Mouse (Mus musculus): ENCODE measurements around the gene Rbm4. TPM values are rescaled to one million over a fixed set of nuclear protein-coding genes. Genes with fewer than 3 reads are reported as not detected.

Gene Rbm4
- total and polyA plus RNA-seq, 3 experiments, result 47.3 to 73.2 (median 68.3) TPM

DNA sequence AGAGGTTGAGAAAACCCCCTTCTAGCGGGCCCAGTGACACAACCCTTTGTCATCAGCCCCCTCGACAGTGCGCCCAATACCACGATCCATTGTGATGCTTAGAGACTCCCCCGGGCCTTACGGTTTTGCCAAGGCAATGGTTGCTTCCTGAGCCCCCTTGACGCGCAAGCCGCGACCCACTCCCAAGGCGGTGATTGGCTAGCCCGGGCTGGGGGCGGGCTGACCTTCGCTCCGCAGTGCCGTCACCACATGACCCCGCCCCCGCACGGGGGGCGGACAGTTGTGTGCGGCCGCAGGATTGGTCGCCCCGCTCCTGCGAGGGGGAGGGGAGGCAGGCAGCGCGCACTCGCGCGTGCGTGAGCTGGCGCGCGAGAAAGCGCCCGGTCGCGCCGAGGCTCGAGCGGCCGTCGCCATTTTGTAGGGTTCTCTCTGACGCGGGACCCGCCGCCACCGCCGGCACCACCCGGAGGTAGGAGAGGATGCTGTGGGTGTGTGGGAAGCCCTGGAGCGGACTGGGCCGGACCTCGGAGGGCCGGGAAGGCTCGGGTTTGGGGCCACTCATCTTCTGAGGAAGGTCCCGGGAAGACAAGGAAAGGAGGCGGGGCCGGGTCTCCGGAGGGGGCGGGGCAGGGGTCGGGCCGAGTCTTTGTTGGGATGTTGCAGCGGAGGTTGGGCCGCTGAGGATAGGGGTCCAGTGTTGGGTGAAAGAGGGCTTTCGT is 37.3 kb downstream of the Rbm4 start, which contains the start of gene Rbm4b (continued):
- TF ChIP-seq ZMIZ1 (IDR thresholded peaks at IDR 0.05; ENCODE audit: low read depth, low read length), result peak; percentile 79
- no peak for TF ChIP-seq UBTF (IDR thresholded peaks at IDR 0.05; ENCODE audit: low read depth, low read length)
- TF ChIP-seq MAX (IDR thresholded peaks at IDR 0.05; ENCODE audit: low read length), result peak; percentile 58; the same call in 1 of the 2 replicates
- peak; percentile 68; the same call in 1 of the 2 replicates for TF ChIP-seq ELF1 (IDR thresholded peaks at IDR 0.05; ENCODE audit: low read depth, low read length)
- TF ChIP-seq E2F4 (IDR thresholded peaks at IDR 0.05; ENCODE audit: insufficient replicate concordance, low read depth, low read length), result no peak
- TF ChIP-seq SIN3A (IDR thresholded peaks at IDR 0.05; ENCODE audit: low read length), result peak; percentile 80
- TF ChIP-seq CHD1 (IDR thresholded peaks at IDR 0.05; ENCODE audit: low read depth, low read length), result 0 out of 2 replicates have a peak, but pooled peaks have one; percentile 2
- TF ChIP-seq POLR2AphosphoS2 (IDR thresholded peaks at IDR 0.05; ENCODE audit: low read depth, low read length), result peak; percentile 92
- no peak for TF ChIP-seq MAFK (IDR thresholded peaks at IDR 0.05; ENCODE audit: insufficient replicate concordance, low read length)
- TF ChIP-seq HCFC1 (IDR thresholded peaks at IDR 0.05; ENCODE audit: low read depth, low read length), result peak; percentile 73
- TF ChIP-seq JUN (IDR thresholded peaks at IDR 0.05; ENCODE audit: insufficient read depth, low read depth, low read length), result no peak
- no peak for TF ChIP-seq PAX5 (IDR thresholded peaks at IDR 0.05; ENCODE audit: low read length)

DNA sequence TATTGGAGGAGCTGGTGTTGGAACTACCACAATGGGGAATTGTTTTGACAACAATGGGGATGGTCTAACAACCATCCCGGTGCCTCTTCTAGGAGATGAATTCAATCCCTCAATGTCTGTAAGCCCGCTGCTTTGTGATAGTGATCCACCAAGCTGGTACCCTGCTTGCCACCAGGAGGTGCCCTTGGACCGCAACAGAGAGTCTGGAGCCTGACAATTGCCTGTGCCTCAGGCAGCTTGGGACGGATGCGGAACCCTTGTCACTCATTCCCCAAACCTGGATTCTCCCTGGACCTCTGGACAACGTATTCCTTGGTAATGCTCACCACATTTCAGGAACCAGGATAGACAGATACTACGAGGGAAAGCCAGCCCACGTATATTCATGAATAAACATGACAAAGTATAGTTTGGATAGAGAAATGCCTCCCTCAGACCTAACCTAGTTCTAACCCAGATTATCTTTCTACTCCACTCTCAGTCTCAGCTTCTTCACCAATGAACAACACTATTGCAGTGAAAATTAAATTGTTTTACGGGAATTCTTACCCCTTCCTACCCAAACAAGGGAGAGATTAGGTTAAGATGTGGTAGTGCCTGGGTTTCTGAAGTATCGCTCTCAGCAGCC is 38.0 kb downstream of the Rbm4 start:
- Histone ChIP-seq H3K9ac (ENCODE audit: insufficient read depth, low read depth) (peak overlapping the region; percentile 54; the same call in 1 of the 2 replicates), H3K36me3 (replicated peaks in 1 of 2; ENCODE audit: control insufficient read depth in 1 of 2, insufficient read depth in 1 of 2, low read length in 1 of 2) (peaks cover under 1 to 20% of the 10 kb centered on the region in 2 experiments), H3K27ac (ENCODE audit: insufficient read depth, low read depth) (peak overlapping the region; percentile 68), H3K79me2 (replicated peaks; ENCODE audit: control insufficient read depth, extremely low read depth, insufficient read depth, poor library complexity, severe bottlenecking) (peaks cover 12% of the 10 kb centered on the region; the same call in 1 of the 2 replicates), H3K4me1 (ENCODE audit: control insufficient read depth in 1 of 2, insufficient read depth in 2 of 2) (peaks cover 0 to 28% of the 10 kb centered on the region in 2 experiments; a peak in 2 of 4 replicates), H3K9me3 (replicated peaks; ENCODE audit: low read length) (no peaks in the 10 kb centered on the region), H3K4me3 (replicated peaks in 1 of 3; ENCODE audit: low read depth in 2 of 3, low read length in 2 of 3, poor library complexity in 1 of 3) (peak overlapping the region; percentile 66 to 71 (median 69)), H3K27me3 (replicated peaks) (no peaks in the 10 kb centered on the region), H3K4me2 (ENCODE audit: insufficient read depth, low read depth, poor library complexity, severe bottlenecking) (peak overlapping the region; percentile 63; the same call in 1 of the 2 replicates)
- dilution Hi-C loops (cut with MboI; ENCODE audit: extremely low pct_ligation_motif_present, extremely low pct_unique_long_range_greater_than_20kb, low sequenced_read_pairs), result no loop called here
- in situ Hi-C loops (cut with MboI; ENCODE audit: low pct_ligation_motif_present, low pct_unique_long_range_greater_than_20kb, low sequenced_read_pairs), result loop anchor here (5.0 kb wide), 1 partner anchor 87 kb away; no protein-coding TSS in a partner anchor
- no peak for TF ChIP-seq POLR2A (IDR thresholded peaks at IDR 0.05; ENCODE audit: low read depth, low read length)
- TF ChIP-seq MXI1 (IDR thresholded peaks at IDR 0.05; ENCODE audit: low read depth, low read length), result no peak
- no peak for TF ChIP-seq HCFC1 (IDR thresholded peaks at IDR 0.05; ENCODE audit: low read depth, low read length)
- no peak for TF ChIP-seq TBP (conservative IDR thresholded peaks at IDR 0.05; ENCODE audit: low read depth, low read length)
- TF ChIP-seq SMC3 (IDR thresholded peaks at IDR 0.05; ENCODE audit: low read depth, low read length), result peak; percentile 94
- no peak for TF ChIP-seq PAX5 (IDR thresholded peaks at IDR 0.05; ENCODE audit: low read length)
- TF ChIP-seq MAZ (IDR thresholded peaks at IDR 0.05; ENCODE audit: low read depth, low read length), result no peak
- no peak for TF ChIP-seq EP300 (IDR thresholded peaks at IDR 0.05; ENCODE audit: low read length)
- TF ChIP-seq NRF1 (IDR thresholded peaks at IDR 0.05; ENCODE audit: low read depth, low read length), result no peak
- TF ChIP-seq NELFE (IDR thresholded peaks at IDR 0.05; ENCODE audit: low read depth, low read length), result no peak
- TF ChIP-seq CTCF (conservative IDR thresholded peaks at IDR 0.05 in 1 of 2, IDR thresholded peaks at IDR 0.05 in 1 of 2; ENCODE audit: low read depth in 2 of 2, low read length in 2 of 2), result peak; percentile 79 to 97
- TF ChIP-seq POLR2AphosphoS2 (IDR thresholded peaks at IDR 0.05; ENCODE audit: low read depth, low read length), result no peak
- TF ChIP-seq GABPA (IDR thresholded peaks at IDR 0.05; ENCODE audit: insufficient replicate concordance, low read depth, low read length), result no peak
- no peak for TF ChIP-seq MEF2A (IDR thresholded peaks at IDR 0.05; ENCODE audit: borderline replicate concordance, low read depth, low read length)
- TF ChIP-seq ZNF384 (IDR thresholded peaks at IDR 0.05; ENCODE audit: low read depth, low read length), result no peak
- TF ChIP-seq ZMIZ1 (IDR thresholded peaks at IDR 0.05; ENCODE audit: low read depth, low read length), result no peak
- peak; percentile 42; the same call in 1 of the 2 replicates for TF ChIP-seq ELF1 (IDR thresholded peaks at IDR 0.05; ENCODE audit: low read depth, low read length)
- TF ChIP-seq CHD2 (IDR thresholded peaks at IDR 0.05; ENCODE audit: low read length), result no peak
- TF ChIP-seq IRF4 (IDR thresholded peaks at IDR 0.05; ENCODE audit: low read depth, low read length), result 0 out of 2 replicates have a peak, but pooled peaks have one; percentile 43
- TF ChIP-seq TCF12 (IDR thresholded peaks at IDR 0.05; ENCODE audit: low read depth, low read length), result peak; percentile 39; the same call in 1 of the 2 replicates
- TF ChIP-seq ZC3H11A (IDR thresholded peaks at IDR 0.05; ENCODE audit: low read depth, low read length), result peak; percentile 69
- TF ChIP-seq ETS1 (conservative IDR thresholded peaks at IDR 0.05; ENCODE audit: low read depth, low read length), result no peak
- TF ChIP-seq SIN3A (IDR thresholded peaks at IDR 0.05; ENCODE audit: low read length), result peak; percentile 58; the same call in 1 of the 2 replicates
- TF ChIP-seq RAD21 (IDR thresholded peaks at IDR 0.05; ENCODE audit: low read depth, low read length), result peak; percentile 98
- DNase-seq (ENCODE audit: extremely low read depth), result peak; percentile 88

Measured in CH12.LX (cell line).